Mouse (Mus musculus): ENCODE data around the gene Trpm8. TPM values are rescaled to one million over a fixed set of nuclear protein-coding genes. Genes with fewer than 3 reads are reported as not detected.

The Trpm8 gene
- polyA plus RNA-seq, 1 experiment from 2014 or later, result not detected

- DNase-seq (ENCODE audit: low spot score) (no peak), ATAC-seq (ENCODE audit: low FRiP score) (no peak)
- Histone ChIP-seq H3K27ac (ENCODE audit: low read depth, low read length) (no peak overlapping the region), H3K36me3 (ENCODE audit: control insufficient read depth, insufficient read depth, low read length) (no peaks in the 10 kb centered on the region), H3K4me1 (replicated peaks; ENCODE audit: control insufficient read depth, insufficient read depth, low read length) (no peaks in the 10 kb centered on the region), H3K9ac (ENCODE audit: low read depth, low read length) (no peak overlapping the region), H3K27me3 (ENCODE audit: control insufficient read depth, insufficient read depth, low read length) (no peaks in the 10 kb centered on the region), H3K4me2 (replicated peaks; ENCODE audit: low read depth, low read length) (no peak overlapping the region), H3K4me3 (ENCODE audit: low read depth, low read length) (no peak overlapping the region), H3K9me3 (ENCODE audit: control insufficient read depth, low read length) (no peaks in the 10 kb centered on the region)
- WGBS, result 68% methylated on average over 4 of the region's 4 CpGs
Observed at GRCm38 (mm10) chr1:88391632-88392031, 114.2 kb downstream of the Trpm8 start.

GRCm38 (mm10) chr1:88393321-88393720 lies 115.9 kb downstream of the Trpm8 start:
- WGBS, result 91% methylated on average over 5 of the region's 5 CpGs
- no peak for ATAC-seq (ENCODE audit: low FRiP score)

DNA sequence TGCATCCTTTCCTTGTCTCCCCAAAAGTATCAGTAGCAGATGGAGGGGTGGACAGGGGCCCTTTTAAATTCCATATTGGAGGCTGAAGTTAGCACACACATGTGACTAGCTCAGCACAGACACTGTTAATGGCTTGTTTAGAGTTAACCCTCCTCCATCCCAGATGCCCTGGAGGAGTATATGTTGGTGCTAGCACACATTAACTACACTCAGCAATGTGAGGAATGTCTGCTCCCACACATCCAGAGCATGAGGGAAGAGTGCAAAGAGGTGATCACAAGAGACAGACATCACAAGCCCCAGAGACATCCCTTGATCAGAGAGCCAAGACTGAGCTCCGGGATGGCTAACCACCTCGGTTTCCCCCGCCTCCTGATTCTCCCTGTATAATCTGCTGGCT lies 125.9 kb downstream of the Trpm8 start:
- no peaks in the 10 kb centered on the region for H3K27me3 ChIP-seq (ENCODE audit: control insufficient read depth, insufficient read depth, low read length)
- WGBS, result 80% methylated on average over 3 of the region's 3 CpGs
- H3K4me1 ChIP-seq (replicated peaks; ENCODE audit: control insufficient read depth, insufficient read depth, low read length), result no peaks in the 10 kb centered on the region
- ATAC-seq (ENCODE audit: low FRiP score) (no peak), DNase-seq (ENCODE audit: low spot score) (no peak)
- H3K4me2 ChIP-seq (replicated peaks; ENCODE audit: low read depth, low read length), result no peak overlapping the region
- H3K9me3 ChIP-seq (ENCODE audit: control insufficient read depth, low read length), result no peaks in the 10 kb centered on the region
- no peak overlapping the region for H3K27ac ChIP-seq (ENCODE audit: low read depth, low read length)
- H3K36me3 ChIP-seq (ENCODE audit: control insufficient read depth, insufficient read depth, low read length), result no peaks in the 10 kb centered on the region
- no peak overlapping the region for H3K9ac ChIP-seq (ENCODE audit: low read depth, low read length)
- no peak overlapping the region for H3K4me3 ChIP-seq (ENCODE audit: low read depth, low read length)

More at GRCm38 (mm10) chr1:88393321-88393720, 115.9 kb downstream of the Trpm8 start:
- no peaks in the 10 kb centered on the region for H3K27me3 ChIP-seq (ENCODE audit: control insufficient read depth, insufficient read depth, low read length)
- H3K9me3 ChIP-seq (ENCODE audit: control insufficient read depth, low read length), result no peaks in the 10 kb centered on the region
- no peak overlapping the region for H3K27ac ChIP-seq (ENCODE audit: low read depth, low read length)
- no peak overlapping the region for H3K9ac ChIP-seq (ENCODE audit: low read depth, low read length)
- no peak overlapping the region for H3K4me2 ChIP-seq (replicated peaks; ENCODE audit: low read depth, low read length)
- no peaks in the 10 kb centered on the region for H3K4me1 ChIP-seq (replicated peaks; ENCODE audit: control insufficient read depth, insufficient read depth, low read length)
- no peaks in the 10 kb centered on the region for H3K36me3 ChIP-seq (ENCODE audit: control insufficient read depth, insufficient read depth, low read length)
- no peak for DNase-seq (ENCODE audit: low spot score)
- no peak overlapping the region for H3K4me3 ChIP-seq (ENCODE audit: low read depth, low read length)

GRCm38 (mm10) chr1:88406078-88406806 lies 128.8 kb downstream of the Trpm8 start:
- no peak overlapping the region for H3K27ac ChIP-seq (ENCODE audit: low read depth, low read length)
- WGBS, result 61% methylated on average over 12 of the region's 12 CpGs
- ATAC-seq (ENCODE audit: low FRiP score) (no peak), DNase-seq (ENCODE audit: low spot score) (peak; percentile 8)
- no peaks in the 10 kb centered on the region for H3K9me3 ChIP-seq (ENCODE audit: control insufficient read depth, low read length)
- no peak overlapping the region for H3K4me3 ChIP-seq (ENCODE audit: low read depth, low read length)
- H3K4me1 ChIP-seq (replicated peaks; ENCODE audit: control insufficient read depth, insufficient read depth, low read length), result no peaks in the 10 kb centered on the region
- no peaks in the 10 kb centered on the region for H3K27me3 ChIP-seq (ENCODE audit: control insufficient read depth, insufficient read depth, low read length)
- no peak overlapping the region for H3K9ac ChIP-seq (ENCODE audit: low read depth, low read length)
- H3K4me2 ChIP-seq (replicated peaks; ENCODE audit: low read depth, low read length), result no peak overlapping the region
- H3K36me3 ChIP-seq (ENCODE audit: control insufficient read depth, insufficient read depth, low read length), result no peaks in the 10 kb centered on the region

DNA sequence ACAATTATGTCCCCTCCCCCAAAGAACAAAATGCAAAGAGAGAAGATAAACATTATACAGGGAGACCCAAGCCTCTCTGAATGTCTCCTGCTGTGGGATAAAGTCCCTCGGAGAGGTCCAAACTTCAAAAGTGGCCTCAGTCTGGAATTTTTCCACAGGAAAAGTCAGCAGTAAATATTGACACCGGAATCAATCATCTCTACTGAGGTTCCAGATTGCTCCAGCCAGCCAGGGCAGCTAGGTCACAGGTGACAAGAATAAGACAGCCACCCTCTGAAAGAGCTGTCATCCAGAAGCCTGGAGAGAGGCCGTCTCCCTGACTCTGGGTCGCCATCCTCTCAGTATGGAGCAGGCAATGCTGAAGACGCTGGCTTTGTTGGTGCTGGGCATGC lies 129.3 kb downstream of the Trpm8 start, which contains the start of gene Spp2:
Gene Spp2, plus strand, starts transcription at position 155 of the 392 bp plus-strand sequence.
- ATAC-seq (ENCODE audit: low FRiP score), result no peak
- 74% methylated on average over 5 of the region's 5 CpGs for WGBS
- DNase-seq (ENCODE audit: low spot score), result no peak

DNA sequence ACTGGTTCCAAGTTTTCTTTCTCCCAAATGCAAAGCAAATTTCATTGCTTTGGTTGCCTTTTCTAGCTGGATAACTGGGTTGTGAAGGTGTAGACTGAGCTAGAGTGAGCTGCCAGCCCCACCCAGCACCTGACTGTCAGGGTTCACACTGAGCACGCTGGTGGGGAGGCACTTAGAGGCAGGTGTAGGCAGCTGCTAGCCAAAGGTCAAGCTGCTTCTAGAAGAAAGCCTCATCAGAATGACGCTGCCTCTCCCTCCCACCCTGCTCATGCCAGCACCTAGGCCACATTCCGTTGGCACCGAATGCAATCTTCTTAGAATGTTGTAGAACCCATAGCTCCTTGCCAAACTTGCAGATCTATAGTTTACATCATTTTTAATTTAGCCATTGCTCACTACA lies 130.9 kb downstream of the Trpm8 start:
- ATAC-seq (ENCODE audit: low FRiP score) (no peak), DNase-seq (ENCODE audit: low spot score) (no peak)
- Histone ChIP-seq H3K9ac (ENCODE audit: low read depth, low read length) (no peak overlapping the region), H3K4me3 (ENCODE audit: low read depth, low read length) (no peak overlapping the region), H3K9me3 (ENCODE audit: control insufficient read depth, low read length) (no peaks in the 10 kb centered on the region), H3K27me3 (ENCODE audit: control insufficient read depth, insufficient read depth, low read length) (no peaks in the 10 kb centered on the region), H3K27ac (ENCODE audit: low read depth, low read length) (no peak overlapping the region), H3K4me1 (replicated peaks; ENCODE audit: control insufficient read depth, insufficient read depth, low read length) (no peaks in the 10 kb centered on the region), H3K4me2 (replicated peaks; ENCODE audit: low read depth, low read length) (no peak overlapping the region), H3K36me3 (ENCODE audit: control insufficient read depth, insufficient read depth, low read length) (no peaks in the 10 kb centered on the region)
- 91% methylated on average over 4 of the region's 4 CpGs for WGBS

More for the DNA sequence above, 129.3 kb downstream of the Trpm8 start, which contains the start of gene Spp2:
- Histone ChIP-seq H3K9ac (ENCODE audit: low read depth, low read length) (no peak within 1 kb of the TSS), H3K36me3 (ENCODE audit: control insufficient read depth, insufficient read depth, low read length) (no peaks in the 10 kb centered on the region), H3K4me1 (replicated peaks; ENCODE audit: control insufficient read depth, insufficient read depth, low read length) (no peaks in the 10 kb centered on the region), H3K4me2 (replicated peaks; ENCODE audit: low read depth, low read length) (no peak within 1 kb of the TSS), H3K27ac (ENCODE audit: low read depth, low read length) (no peak within 1 kb of the TSS), H3K27me3 (ENCODE audit: control insufficient read depth, insufficient read depth, low read length) (no peaks in the 10 kb centered on the region), H3K9me3 (ENCODE audit: control insufficient read depth, low read length) (no peaks in the 10 kb centered on the region), H3K4me3 (ENCODE audit: low read depth, low read length) (no peak within 1 kb of the TSS)

DNA sequence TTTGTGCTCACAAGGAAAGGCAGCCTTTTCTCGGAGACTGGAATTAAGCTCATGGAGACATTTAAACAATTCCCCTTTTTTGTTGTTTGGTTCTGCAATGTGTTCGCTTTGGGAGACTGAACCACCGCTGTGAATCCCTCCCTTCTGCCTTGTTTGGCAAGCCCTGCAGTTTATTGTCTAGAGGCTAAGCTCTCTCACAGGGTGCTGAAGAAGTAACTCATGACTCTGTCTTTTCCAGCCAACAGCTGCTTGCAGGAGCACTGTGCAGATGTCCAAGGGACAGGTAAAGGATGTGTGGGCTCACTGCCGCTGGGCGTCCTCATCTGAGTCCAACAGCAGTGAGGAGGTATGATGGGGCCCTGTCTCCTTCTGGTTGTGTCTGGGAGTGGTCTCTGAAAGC lies 134.6 kb downstream of the Trpm8 start:
- no peaks in the 10 kb centered on the region for H3K27me3 ChIP-seq (ENCODE audit: control insufficient read depth, insufficient read depth, low read length)
- H3K27ac ChIP-seq (ENCODE audit: low read depth, low read length), result no peak overlapping the region
- no peaks in the 10 kb centered on the region for H3K36me3 ChIP-seq (ENCODE audit: control insufficient read depth, insufficient read depth, low read length)
- no peak overlapping the region for H3K4me3 ChIP-seq (ENCODE audit: low read depth, low read length)
- 56% methylated on average over 5 of the region's 5 CpGs for WGBS
- ATAC-seq (ENCODE audit: low FRiP score) (no peak), DNase-seq (ENCODE audit: low spot score) (no peak)
- H3K9ac ChIP-seq (ENCODE audit: low read depth, low read length), result no peak overlapping the region
- no peak overlapping the region for H3K4me2 ChIP-seq (replicated peaks; ENCODE audit: low read depth, low read length)
- no peaks in the 10 kb centered on the region for H3K9me3 ChIP-seq (ENCODE audit: control insufficient read depth, low read length)
- no peaks in the 10 kb centered on the region for H3K4me1 ChIP-seq (replicated peaks; ENCODE audit: control insufficient read depth, insufficient read depth, low read length)

- DNase-seq (ENCODE audit: low spot score) (no peak), ATAC-seq (ENCODE audit: low FRiP score) (no peak)
- Histone ChIP-seq H3K4me1 (replicated peaks; ENCODE audit: control insufficient read depth, insufficient read depth, low read length) (no peaks in the 10 kb centered on the region), H3K9me3 (ENCODE audit: control insufficient read depth, low read length) (no peaks in the 10 kb centered on the region), H3K27me3 (ENCODE audit: control insufficient read depth, insufficient read depth, low read length) (no peaks in the 10 kb centered on the region), H3K27ac (ENCODE audit: low read depth, low read length) (no peak overlapping the region), H3K4me3 (ENCODE audit: low read depth, low read length) (no peak overlapping the region), H3K36me3 (ENCODE audit: control insufficient read depth, insufficient read depth, low read length) (no peaks in the 10 kb centered on the region), H3K9ac (ENCODE audit: low read depth, low read length) (no peak overlapping the region), H3K4me2 (replicated peaks; ENCODE audit: low read depth, low read length) (no peak overlapping the region)
- WGBS, result 89% methylated on average over 2 of the region's 2 CpGs
Observed at GRCm38 (mm10) chr1:88418943-88419342, 141.5 kb downstream of the Trpm8 start.

- Histone ChIP-seq H3K36me3 (ENCODE audit: control insufficient read depth, insufficient read depth, low read length) (no peaks in the 10 kb centered on the region), H3K9ac (ENCODE audit: low read depth, low read length) (no peak overlapping the region), H3K9me3 (ENCODE audit: control insufficient read depth, low read length) (no peaks in the 10 kb centered on the region), H3K27me3 (ENCODE audit: control insufficient read depth, insufficient read depth, low read length) (no peaks in the 10 kb centered on the region), H3K4me3 (ENCODE audit: low read depth, low read length) (no peak overlapping the region), H3K4me1 (replicated peaks; ENCODE audit: control insufficient read depth, insufficient read depth, low read length) (no peaks in the 10 kb centered on the region), H3K4me2 (replicated peaks; ENCODE audit: low read depth, low read length) (no peak overlapping the region), H3K27ac (ENCODE audit: low read depth, low read length) (no peak overlapping the region)
- WGBS, result 88% methylated on average over 10 of the region's 10 CpGs
- DNase-seq (ENCODE audit: low spot score), result no peak
- ATAC-seq (ENCODE audit: low FRiP score), result no peak
Observed at GRCm38 (mm10) chr1:88422045-88422444, 144.6 kb downstream of the Trpm8 start.
